10 mouse cellular contexts compared by ENCODE assay signal in the genomic region with DNA sequence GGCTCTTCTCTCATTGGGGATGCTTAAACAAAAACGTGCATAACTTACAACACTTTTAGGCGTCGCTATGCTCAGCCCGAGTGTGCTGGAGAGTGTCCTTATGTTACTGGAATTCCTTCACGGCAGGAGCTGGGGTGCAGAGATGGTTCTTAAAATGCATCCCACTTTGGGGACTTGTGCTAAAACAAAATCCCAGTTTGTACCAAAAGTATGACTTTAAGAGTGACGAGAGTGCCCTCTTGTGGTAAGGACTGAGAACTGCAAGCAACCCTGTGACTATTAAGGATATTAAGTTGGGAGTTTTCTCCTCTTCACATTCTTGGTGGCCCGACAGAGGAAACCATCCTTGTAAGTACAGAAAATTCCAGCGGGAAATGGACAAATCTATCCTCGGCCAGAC.
A peak's percentile ranks its signal among the peaks of the same experiment; 100 is the strongest.
DNase-seq lines count a peak whose midpoint lies in the region; ATAC-seq and TF ChIP-seq lines count a peak whose summit lies in the region.
"Had no signal": no experiment of that assay in that cellular context is flagged by ENCODE, and none has a peak within 500 bp of the region (broad histone marks: within the 10 kb centered on the region; RNA-seq: fewer than 3 reads in every experiment).

No protein-coding gene starts in this region.

- TF ChIP-seq CTCF in G1E (IDR thresholded peaks at IDR 0.05; ENCODE audit: low read depth, low read length), result peak; percentile 35; the same call in 1 of the 2 replicates

- DNase-seq in forebrain, embryonic 10.5 days (ENCODE audit: extremely low spot score, low spot score), result peak; percentile 66
- peak; percentile 8 for DNase-seq in G1E (ENCODE audit: low spot score)
- peak; percentile 79 for DNase-seq in cerebellum, adult 9-10 months
- DNase-seq in layer of hippocampus, adult 11-12 months (ENCODE audit: low spot score), result peak; percentile 88
- peak; percentile 12 for DNase-seq in skeletal muscle tissue, adult 2 months (ENCODE audit: low read depth, low spot score)

- no peak for ATAC-seq in forebrain, embryonic 12.5 days (ENCODE audit: low FRiP score)
- no peak for ATAC-seq in G1E (ENCODE audit: extremely low read depth, insufficient number of reproducible peaks, low FRiP score, poor library complexity, severe bottlenecking)
- ATAC-seq in frontal cortex, adult (ENCODE audit: low TSS enrichment), result peak; percentile 62
- ATAC-seq in lung, embryonic 16.5 days (ENCODE audit: low read depth), result peak; percentile 24

- H3K4me3 ChIP-seq in forebrain, embryonic 10.5 days, result no peak overlapping the region
- no peak overlapping the region for H3K4me3 ChIP-seq in forebrain, embryonic 12.5 days (replicated peaks)
- H3K4me3 ChIP-seq in G1E (ENCODE audit: low read depth, low read length), result no peak overlapping the region
- no peak overlapping the region for H3K4me3 ChIP-seq in lung, embryonic 16.5 days (ENCODE audit: low read length)
- H3K4me3 ChIP-seq: limb, embryonic 12.5 days; stomach, embryonic 15.5 days had no signal

- 33% methylated on average over 9 of the region's 9 CpGs for WGBS in forebrain, embryonic 10.5 days
- 28% methylated on average over 9 of the region's 9 CpGs for WGBS in forebrain, embryonic 12.5 days
- WGBS in lung, embryonic 16.5 days, result 18% methylated on average over 9 of the region's 9 CpGs

- no peak overlapping the region for H3K27ac ChIP-seq in forebrain, embryonic 10.5 days
- H3K27ac ChIP-seq in forebrain, embryonic 12.5 days, result no peak overlapping the region
- H3K27ac ChIP-seq in lung, embryonic 16.5 days (ENCODE audit: low read length), result no peak overlapping the region
- H3K27ac ChIP-seq: limb, embryonic 12.5 days; stomach, embryonic 15.5 days had no signal

- H3K9me3 ChIP-seq in forebrain, embryonic 10.5 days, result no peaks in the 10 kb centered on the region
- H3K9me3 ChIP-seq in forebrain, embryonic 12.5 days, result no peaks in the 10 kb centered on the region
- H3K9me3 ChIP-seq in G1E (replicated peaks), result peaks cover 17% of the 10 kb centered on the region
- H3K9me3 ChIP-seq in lung, embryonic 16.5 days (ENCODE audit: control insufficient read depth, low read length), result no peaks in the 10 kb centered on the region
- H3K9me3 ChIP-seq: limb, embryonic 12.5 days; stomach, embryonic 15.5 days had no signal

- no peak overlapping the region for H3K9ac ChIP-seq in forebrain, embryonic 12.5 days
- no peak overlapping the region for H3K9ac ChIP-seq in lung, embryonic 16.5 days (ENCODE audit: low read length)
- H3K9ac ChIP-seq: limb, embryonic 12.5 days; stomach, embryonic 15.5 days had no signal

- H3K36me3 ChIP-seq in forebrain, embryonic 10.5 days (replicated peaks), result 0 out of 2 replicates have a peak, but pooled peaks cover 3% of the 10 kb centered on the region
- H3K36me3 ChIP-seq in forebrain, embryonic 12.5 days (replicated peaks), result no peaks in the 10 kb centered on the region
- H3K36me3 ChIP-seq in G1E (replicated peaks), result peaks cover 82% of the 10 kb centered on the region
- no peaks in the 10 kb centered on the region for H3K36me3 ChIP-seq in lung, embryonic 16.5 days (ENCODE audit: control insufficient read depth, insufficient read depth, low read length)
- H3K36me3 ChIP-seq: limb, embryonic 12.5 days; stomach, embryonic 15.5 days had no signal

- peaks cover 49% of the 10 kb centered on the region for H3K4me1 ChIP-seq in forebrain, embryonic 10.5 days
- H3K4me1 ChIP-seq in forebrain, embryonic 12.5 days, result peaks cover 33% of the 10 kb centered on the region
- peaks cover 39% of the 10 kb centered on the region for H3K4me1 ChIP-seq in G1E (ENCODE audit: insufficient read depth, low read depth, low read length)
- H3K4me1 ChIP-seq in lung, embryonic 16.5 days (replicated peaks; ENCODE audit: control insufficient read depth, insufficient read depth, low read length), result no peaks in the 10 kb centered on the region
- H3K4me1 ChIP-seq: stomach, embryonic 15.5 days had no signal

- H3K4me2 ChIP-seq in forebrain, embryonic 12.5 days, result no peak overlapping the region
- H3K4me2 ChIP-seq in lung, embryonic 16.5 days (ENCODE audit: low read depth, low read length), result no peak overlapping the region
- H3K4me2 ChIP-seq: limb, embryonic 12.5 days; stomach, embryonic 15.5 days had no signal

- H3K27me3 ChIP-seq in forebrain, embryonic 10.5 days (ENCODE audit: poor library complexity, severe bottlenecking), result no peaks in the 10 kb centered on the region
- H3K27me3 ChIP-seq in forebrain, embryonic 12.5 days, result 0 out of 2 replicates have a peak, but pooled peaks cover 5% of the 10 kb centered on the region
- no peaks in the 10 kb centered on the region for H3K27me3 ChIP-seq in G1E (ENCODE audit: insufficient read depth, low read length)
- H3K27me3 ChIP-seq in lung, embryonic 16.5 days (ENCODE audit: control insufficient read depth, insufficient read depth, low read depth, low read length), result no peaks in the 10 kb centered on the region
- H3K27me3 ChIP-seq: limb, embryonic 12.5 days; stomach, embryonic 15.5 days had no signal

Comparison
In these comparisons a context has a peak if more than half of its experiments do, and no peak if none do; other contexts are left out.
1. DNase-seq: peak in every context shown above with its lines; median percentile 88 in layer of hippocampus, adult 11-12 months; 79 in cerebellum, adult 9-10 months; 66 in forebrain, embryonic 10.5 days; 12 in skeletal muscle tissue, adult 2 months; 8 in G1E.
2. ATAC-seq: peak in frontal cortex, adult (single experiment) and lung, embryonic 16.5 days (single experiment); none in forebrain, embryonic 12.5 days (single experiment) and G1E (single experiment).